Mouse (Mus musculus): ENCODE results near the gene Mrpl23. TPM values are rescaled to one million over a fixed set of nuclear protein-coding genes. Genes with fewer than 3 reads are reported as not detected.

Gene Mrpl23
- polyA plus RNA-seq (2012; rRNA removed) = 80.2 and 111 TPM in 2 replicates

DNA sequence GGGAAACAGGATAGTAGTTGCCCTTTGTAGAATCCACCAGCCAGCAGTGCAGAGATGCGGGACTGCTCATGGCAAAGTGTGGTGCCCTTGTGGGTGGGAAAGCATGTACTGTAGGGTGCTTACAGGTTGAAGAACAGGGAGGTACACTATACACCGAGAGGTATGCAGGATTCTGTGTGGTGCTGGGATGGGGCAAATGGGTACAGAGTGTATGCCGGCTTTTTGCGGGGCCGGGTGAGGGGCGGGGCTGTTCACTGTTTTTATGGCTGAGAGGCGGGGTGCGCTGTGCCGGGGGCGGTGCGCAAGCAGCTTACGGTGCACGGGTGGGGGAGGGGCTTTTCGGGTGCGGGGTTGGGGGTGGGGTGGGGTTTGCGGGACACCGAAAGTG, at the start of gene Mrpl23:
Gene Mrpl23, plus strand, starts transcription at position 16 of the 388 bp plus-strand sequence.
- TF ChIP-seq CTCF (IDR thresholded peaks at IDR 0.05; ENCODE audit: borderline replicate concordance, extremely low read depth, insufficient read depth, insufficient read length) (no peak), POLR2A (IDR thresholded peaks at IDR 0.05; ENCODE audit: borderline replicate concordance, extremely low read depth, insufficient read depth, insufficient read length, poor library complexity, severe bottlenecking) (no peak)
- DNase-seq (ENCODE audit: low read depth) = no peak

DNA sequence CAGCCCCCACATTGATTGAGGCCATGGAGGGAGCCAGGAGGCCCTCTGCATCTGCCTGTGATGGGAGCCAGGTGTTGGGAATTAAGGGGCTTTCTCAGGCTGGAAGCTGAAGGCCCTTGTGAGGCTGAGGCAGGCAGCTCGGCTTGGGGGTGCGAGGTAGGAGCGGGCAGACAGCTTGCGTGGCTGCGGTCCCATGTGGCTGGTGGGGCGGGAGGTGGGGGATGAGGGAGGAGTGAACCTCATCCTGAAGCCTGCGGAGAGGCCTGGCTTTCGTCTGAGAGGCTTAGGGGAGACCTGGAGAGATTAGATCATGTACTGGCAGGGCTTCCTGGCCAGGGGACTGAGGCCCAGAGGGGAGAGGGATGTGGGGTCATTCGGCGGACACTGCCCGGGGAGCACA, 49.4 kb upstream of the Mrpl23 start:
- DNase-seq (ENCODE audit: low read depth) = peak; percentile 58
- TF ChIP-seq POLR2A (IDR thresholded peaks at IDR 0.05; ENCODE audit: borderline replicate concordance, extremely low read depth, insufficient read depth, insufficient read length, poor library complexity, severe bottlenecking) = no peak
- TF ChIP-seq CTCF (IDR thresholded peaks at IDR 0.05; ENCODE audit: borderline replicate concordance, extremely low read depth, insufficient read depth, insufficient read length) = no peak

DNA sequence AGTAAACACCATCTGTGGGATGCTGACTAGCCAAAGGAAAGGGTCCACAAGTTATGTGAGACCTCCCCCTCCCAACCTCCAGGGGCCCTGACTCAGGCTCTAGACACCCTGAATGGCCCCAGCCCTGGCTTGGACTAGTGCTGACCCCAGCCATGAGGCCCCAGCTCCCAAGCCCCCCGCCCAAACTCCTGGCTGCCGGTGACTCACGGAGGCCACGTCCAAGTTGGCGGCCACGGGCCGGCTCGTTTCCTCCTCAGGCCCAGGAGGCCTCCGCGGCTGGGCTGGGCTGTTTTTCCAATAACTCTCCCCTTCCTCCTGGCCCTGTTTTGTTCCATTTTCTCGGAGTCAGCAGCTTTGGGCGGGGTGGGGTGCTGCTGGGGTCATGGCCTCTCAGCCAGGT, 47.7 kb upstream of the Mrpl23 start:
- DNase-seq (ENCODE audit: low read depth) = no peak
- no peak for TF ChIP-seq CTCF (IDR thresholded peaks at IDR 0.05; ENCODE audit: borderline replicate concordance, extremely low read depth, insufficient read depth, insufficient read length)

DNA sequence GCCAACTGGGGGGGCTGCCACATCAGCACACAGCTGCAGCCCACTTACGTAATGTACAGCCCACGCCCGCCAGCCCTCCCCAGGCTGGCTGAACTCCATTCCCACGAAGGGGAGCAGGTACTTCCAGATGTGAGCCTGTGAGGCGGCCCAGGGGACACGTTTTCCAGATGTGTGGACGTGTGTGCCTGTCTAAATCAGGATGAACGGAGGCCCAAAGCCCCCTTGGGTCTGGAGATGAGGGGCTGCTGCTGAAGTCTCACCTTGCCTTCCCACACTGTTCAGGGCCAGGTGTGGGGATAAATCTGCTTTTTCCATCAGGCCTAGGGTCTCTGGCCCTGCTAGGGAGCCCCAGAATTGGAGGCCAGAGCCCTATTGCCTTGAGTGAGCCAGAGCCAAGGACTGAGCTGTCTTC, 45.7 kb upstream of the Mrpl23 start:
- TF ChIP-seq POLR2A (IDR thresholded peaks at IDR 0.05; ENCODE audit: borderline replicate concordance, extremely low read depth, insufficient read depth, insufficient read length, poor library complexity, severe bottlenecking) = no peak
- no peak for TF ChIP-seq CTCF (IDR thresholded peaks at IDR 0.05; ENCODE audit: borderline replicate concordance, extremely low read depth, insufficient read depth, insufficient read length)
- no peak for DNase-seq (ENCODE audit: low read depth)

DNA sequence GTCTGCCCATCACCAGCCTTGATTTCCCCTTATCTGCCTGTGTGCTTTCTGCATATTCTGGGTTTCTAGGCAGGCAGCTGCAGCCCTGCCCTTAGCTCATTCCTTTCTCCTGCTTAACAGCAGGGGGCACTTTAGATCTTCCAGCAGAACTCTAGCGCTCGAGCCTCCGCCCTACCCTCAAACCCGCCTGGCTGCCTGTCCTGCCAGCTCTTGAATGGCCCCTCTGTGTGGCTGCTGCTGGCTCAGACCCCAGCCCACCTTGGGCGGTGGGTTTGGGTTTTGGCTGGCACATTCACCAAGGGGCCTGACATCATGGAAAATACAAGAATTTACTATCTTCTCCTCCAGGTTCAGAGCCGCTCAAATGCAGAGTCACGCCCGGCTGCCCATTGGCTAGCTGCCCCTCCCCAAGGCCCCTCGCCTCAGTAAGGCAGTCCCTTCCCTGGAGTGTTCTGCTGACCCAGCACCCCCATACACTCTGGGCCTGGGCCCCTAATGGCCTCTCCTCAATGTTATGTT, 45.1 kb upstream of the Mrpl23 start:
- peak; percentile 91 for DNase-seq (ENCODE audit: low read depth)
- TF ChIP-seq POLR2A (IDR thresholded peaks at IDR 0.05; ENCODE audit: borderline replicate concordance, extremely low read depth, insufficient read depth, insufficient read length, poor library complexity, severe bottlenecking) (no peak), CTCF (IDR thresholded peaks at IDR 0.05; ENCODE audit: borderline replicate concordance, extremely low read depth, insufficient read depth, insufficient read length) (peak; percentile 65; the same call in 1 of the 2 replicates)

DNA sequence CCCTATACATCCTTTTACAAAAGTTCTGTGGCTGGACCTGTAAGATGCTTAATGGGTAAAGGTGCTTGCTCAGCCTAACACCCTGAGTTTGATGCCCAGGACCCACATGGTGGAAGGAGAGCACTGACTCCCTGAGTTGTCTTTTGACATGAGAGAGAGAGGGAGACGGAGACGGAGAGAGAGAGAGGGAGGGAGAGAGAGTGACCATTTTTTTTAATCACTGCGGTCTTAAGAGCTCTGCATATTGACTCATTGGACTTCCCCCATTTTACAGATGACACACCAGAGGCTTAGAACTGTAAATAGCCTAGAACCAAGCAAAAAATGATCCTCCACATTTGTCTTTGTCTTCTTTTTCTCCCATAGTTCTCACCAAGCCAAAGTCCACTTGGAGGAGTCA, 44.4 kb upstream of the Mrpl23 start:
- TF ChIP-seq CTCF (IDR thresholded peaks at IDR 0.05; ENCODE audit: borderline replicate concordance, extremely low read depth, insufficient read depth, insufficient read length) = no peak
- TF ChIP-seq POLR2A (IDR thresholded peaks at IDR 0.05; ENCODE audit: borderline replicate concordance, extremely low read depth, insufficient read depth, insufficient read length, poor library complexity, severe bottlenecking) = no peak
- DNase-seq (ENCODE audit: low read depth) = no peak

DNA sequence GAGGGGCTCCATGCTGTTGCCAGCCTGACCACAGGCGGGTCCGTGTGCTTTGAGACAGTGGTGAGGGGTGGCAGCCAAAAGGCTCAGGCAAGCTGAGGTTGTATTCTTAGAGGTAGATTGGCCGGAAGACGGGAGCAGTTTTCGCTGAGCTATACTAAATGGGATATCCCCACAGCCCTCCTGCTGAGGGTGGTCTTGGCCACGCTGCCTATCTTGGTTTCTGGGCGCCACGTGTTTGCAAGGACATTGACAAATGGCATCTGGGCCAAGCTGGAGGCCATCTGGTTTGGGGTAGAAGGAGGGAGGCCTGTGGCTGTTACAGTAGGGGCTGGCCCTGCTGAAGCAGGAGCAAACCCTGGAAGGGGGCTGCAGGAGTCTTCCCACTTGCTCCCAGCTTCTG, 39.0 kb upstream of the Mrpl23 start:
- no peak for TF ChIP-seq CTCF (IDR thresholded peaks at IDR 0.05; ENCODE audit: borderline replicate concordance, extremely low read depth, insufficient read depth, insufficient read length)
- no peak for TF ChIP-seq POLR2A (IDR thresholded peaks at IDR 0.05; ENCODE audit: borderline replicate concordance, extremely low read depth, insufficient read depth, insufficient read length, poor library complexity, severe bottlenecking)
- DNase-seq (ENCODE audit: low read depth) = no peak

DNA sequence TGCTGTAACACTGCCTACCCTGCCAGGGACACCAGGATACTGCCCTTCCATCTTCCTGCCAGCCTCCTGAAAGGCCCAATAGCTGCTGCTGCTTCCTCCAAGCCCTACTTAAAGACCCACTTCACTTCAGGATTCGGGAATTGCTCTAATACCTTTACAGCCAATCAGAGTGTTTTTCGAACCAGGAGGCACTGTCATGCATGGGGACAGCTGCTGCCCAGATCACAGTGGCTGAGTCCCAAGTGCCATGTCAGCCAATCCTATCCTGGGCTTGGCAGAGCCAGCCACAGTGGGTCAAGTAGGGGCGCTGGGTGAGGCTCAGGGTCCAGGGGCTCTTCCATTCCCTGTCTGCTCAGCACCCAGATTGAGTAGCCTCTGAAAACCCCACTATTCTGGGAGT, 36.3 kb upstream of the Mrpl23 start:
- TF ChIP-seq POLR2A (IDR thresholded peaks at IDR 0.05; ENCODE audit: borderline replicate concordance, extremely low read depth, insufficient read depth, insufficient read length, poor library complexity, severe bottlenecking) (no peak), CTCF (IDR thresholded peaks at IDR 0.05; ENCODE audit: borderline replicate concordance, extremely low read depth, insufficient read depth, insufficient read length) (no peak)
- DNase-seq (ENCODE audit: low read depth) = no peak

DNA sequence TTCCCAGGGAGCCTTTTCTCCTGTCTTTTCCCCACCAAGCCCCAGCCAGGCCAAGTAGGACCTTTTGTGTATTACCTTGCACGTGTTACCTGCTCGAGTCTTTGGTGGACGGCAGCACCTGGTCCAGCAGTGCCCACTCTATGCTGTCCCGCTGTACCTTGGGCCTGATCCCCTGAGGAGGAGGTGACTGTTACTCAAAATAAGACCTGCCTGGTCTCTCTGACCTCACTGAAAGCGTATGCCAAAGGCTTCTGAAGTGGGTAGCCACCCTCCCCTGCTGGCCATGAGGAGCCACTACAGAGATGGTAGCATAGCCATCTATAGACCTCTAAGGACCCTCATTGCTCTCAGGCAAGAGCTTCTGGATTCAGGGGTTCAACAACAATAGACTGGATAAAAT, 35.7 kb upstream of the Mrpl23 start:
- no peak for TF ChIP-seq POLR2A (IDR thresholded peaks at IDR 0.05; ENCODE audit: borderline replicate concordance, extremely low read depth, insufficient read depth, insufficient read length, poor library complexity, severe bottlenecking)
- no peak for DNase-seq (ENCODE audit: low read depth)

DNA sequence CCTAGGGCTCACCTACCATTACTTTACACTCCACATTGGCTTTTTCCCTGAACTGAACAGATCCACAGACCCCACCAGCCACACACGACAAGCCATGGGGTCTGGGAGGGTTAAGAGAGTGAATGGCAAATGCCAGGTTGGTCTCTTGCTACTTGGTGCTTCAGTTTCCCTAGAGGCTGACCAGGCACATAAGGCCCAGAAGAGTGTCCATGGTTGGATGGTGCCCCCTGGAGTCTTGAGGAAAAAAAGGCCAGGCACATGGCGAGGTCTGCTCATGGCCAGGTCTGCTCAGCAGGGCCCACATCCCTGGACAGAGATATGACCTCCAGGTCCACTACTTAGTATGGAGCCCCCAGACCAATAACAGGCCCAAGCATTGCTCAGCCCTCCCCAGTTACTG, 34.7 kb upstream of the Mrpl23 start:
- no peak for DNase-seq (ENCODE audit: low read depth)
- no peak for TF ChIP-seq POLR2A (IDR thresholded peaks at IDR 0.05; ENCODE audit: borderline replicate concordance, extremely low read depth, insufficient read depth, insufficient read length, poor library complexity, severe bottlenecking)
- no peak for TF ChIP-seq CTCF (IDR thresholded peaks at IDR 0.05; ENCODE audit: borderline replicate concordance, extremely low read depth, insufficient read depth, insufficient read length)

DNA sequence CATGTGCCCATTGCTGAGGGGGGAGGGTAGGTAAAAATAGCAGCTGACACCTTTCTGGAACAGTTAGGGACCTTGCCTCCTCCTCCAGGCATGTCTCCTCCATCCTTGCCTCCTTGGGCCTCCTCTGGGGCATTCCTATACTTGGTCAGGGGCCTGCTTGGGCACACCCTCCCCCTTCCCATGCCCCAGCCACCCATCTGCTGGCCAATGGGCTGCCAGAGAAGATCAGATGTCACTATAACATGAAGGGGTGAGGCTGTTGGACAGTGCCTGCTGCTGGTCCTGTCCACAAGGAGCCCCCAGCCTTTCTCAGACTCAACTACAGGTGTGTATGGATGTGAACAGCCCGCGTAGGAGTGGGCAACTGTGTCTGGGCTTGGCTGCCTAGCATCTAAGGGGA, 33.9 kb upstream of the Mrpl23 start, which contains the start of gene Tnnt3:
Gene Tnnt3, plus strand, starts transcription at position 262 of the 400 bp plus-strand sequence.
- DNase-seq (ENCODE audit: low read depth) = no peak
- TF ChIP-seq CTCF (IDR thresholded peaks at IDR 0.05; ENCODE audit: borderline replicate concordance, extremely low read depth, insufficient read depth, insufficient read length) (no peak), POLR2A (IDR thresholded peaks at IDR 0.05; ENCODE audit: borderline replicate concordance, extremely low read depth, insufficient read depth, insufficient read length, poor library complexity, severe bottlenecking) (no peak)

DNA sequence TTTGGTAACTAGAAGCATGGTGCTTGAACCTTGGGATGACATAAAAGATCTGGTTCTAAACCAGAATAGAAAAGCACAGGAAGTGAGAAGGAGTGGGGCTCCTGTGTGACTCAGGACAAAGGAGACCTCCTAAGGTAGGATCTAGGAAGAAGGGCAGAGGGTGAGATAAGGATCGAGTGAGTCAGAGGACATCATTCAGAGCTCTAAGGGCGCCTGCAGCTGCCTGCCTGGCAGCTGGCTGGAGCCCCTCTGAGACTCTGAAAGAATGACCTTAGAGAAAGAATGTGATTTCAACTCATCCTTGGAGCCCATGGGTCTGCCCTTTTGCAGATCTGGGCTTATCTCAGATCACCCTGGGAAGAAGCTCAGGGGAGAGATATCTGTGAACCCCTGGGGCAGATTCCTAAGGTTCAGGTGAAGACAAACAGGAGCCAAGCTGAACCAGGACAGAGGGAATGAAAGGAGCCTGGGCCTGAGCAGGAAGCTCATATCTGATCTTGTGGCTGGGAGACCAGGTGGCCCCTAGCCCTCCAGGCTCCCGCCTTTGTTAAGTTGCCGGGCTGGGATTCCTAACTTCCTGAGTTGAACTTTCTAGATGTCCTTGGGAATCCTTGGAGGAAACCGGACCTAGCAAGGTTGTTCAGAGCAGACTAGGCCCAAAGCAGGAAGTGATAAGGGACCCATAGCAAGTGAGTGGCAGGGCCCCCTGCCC, 33.3 kb upstream of the Mrpl23 start:
- DNase-seq (ENCODE audit: low read depth) = no peak
- no peak for TF ChIP-seq POLR2A (IDR thresholded peaks at IDR 0.05; ENCODE audit: borderline replicate concordance, extremely low read depth, insufficient read depth, insufficient read length, poor library complexity, severe bottlenecking)
- no peak for TF ChIP-seq CTCF (IDR thresholded peaks at IDR 0.05; ENCODE audit: borderline replicate concordance, extremely low read depth, insufficient read depth, insufficient read length)

Measured in brain, embryonic 14.5 days (tissue).